Mouse (Mus musculus) forebrain, embryonic 13.5 days (tissue): ENCODE results near the gene Meioc. TPM values are rescaled to one million over a fixed set of nuclear protein-coding genes. Genes with fewer than 3 reads are reported as not detected.
A peak's percentile ranks its signal among the peaks of the same experiment; 100 is the strongest.

ENCODE experiments used
- ATAC-seq: fragments of 200-750 bp; cut with Nextera tagmentation; 2 replicates; pipeline ENCODE4 v1.8.0; 2017
- H3K27ac ChIP-seq: fragments of 300-500 bp; sonication (generic); 2 replicates; pipeline ENCODE4 v1.5.1; 2015; ENCODE audit warnings: inconsistent platforms, mild to moderate bottlenecking, moderate library complexity
- H3K27me3 ChIP-seq: fragments of 300-500 bp; sonication (generic); 2 replicates; pipeline ENCODE4 v1.6.1; 2015; ENCODE audit warnings: mild to moderate bottlenecking, inconsistent platforms
- H3K36me3 ChIP-seq: fragments of 300-500 bp; sonication (generic); 2 replicates; pipeline ENCODE4 v1.6.1; 2015; ENCODE audit warnings: mild to moderate bottlenecking, inconsistent platforms; ENCODE audit not compliant: poor library complexity, severe bottlenecking
- H3K4me1 ChIP-seq: fragments of 300-500 bp; sonication (generic); 2 replicates; pipeline ENCODE4 v1.6.1; 2015; ENCODE audit warnings: inconsistent platforms
- H3K4me2 ChIP-seq: fragments of 300-500 bp; sonication (generic); 2 replicates; pipeline ENCODE4 v1.6.1; 2015; ENCODE audit warnings: inconsistent platforms, mild to moderate bottlenecking, moderate library complexity
- H3K4me3 ChIP-seq: fragments of 300-500 bp; sonication (generic); 2 replicates; pipeline ENCODE4 v1.5.1; 2015; ENCODE audit warnings: mild to moderate bottlenecking, inconsistent platforms
- H3K9ac ChIP-seq: fragments of 300-500 bp; sonication (generic); 2 replicates; pipeline ENCODE4 v1.6.1; 2015; ENCODE audit warnings: mild to moderate bottlenecking, inconsistent platforms
- H3K9me3 ChIP-seq: fragments of 300-500 bp; sonication (generic); replicated peaks from 2 replicates; pipeline ENCODE4 v1.6.1; 2016; ENCODE audit warnings: inconsistent platforms
- WGBS: fragments of 180-500 bp; shearing (Covaris S2); methylation state at CpG from one replicate; pipeline ENCODE4 v1.1.7; 2015; 5-methylcytosine and 5-hydroxymethylcytosine counted together
- polyA plus RNA-seq: library from polyadenylated mRNA; unstranded; fragments of >200 nt; fragmentation: Nextera tagmentation; extraction: Ambion mirVana; gene quantifications from 2 replicates; pipeline ENCODE4 v1.2.1, GENCODE M21; 2015

The Meioc gene
- polyA plus RNA-seq, 1 experiment from 2014 or later, result 0.09 TPM

DNA sequence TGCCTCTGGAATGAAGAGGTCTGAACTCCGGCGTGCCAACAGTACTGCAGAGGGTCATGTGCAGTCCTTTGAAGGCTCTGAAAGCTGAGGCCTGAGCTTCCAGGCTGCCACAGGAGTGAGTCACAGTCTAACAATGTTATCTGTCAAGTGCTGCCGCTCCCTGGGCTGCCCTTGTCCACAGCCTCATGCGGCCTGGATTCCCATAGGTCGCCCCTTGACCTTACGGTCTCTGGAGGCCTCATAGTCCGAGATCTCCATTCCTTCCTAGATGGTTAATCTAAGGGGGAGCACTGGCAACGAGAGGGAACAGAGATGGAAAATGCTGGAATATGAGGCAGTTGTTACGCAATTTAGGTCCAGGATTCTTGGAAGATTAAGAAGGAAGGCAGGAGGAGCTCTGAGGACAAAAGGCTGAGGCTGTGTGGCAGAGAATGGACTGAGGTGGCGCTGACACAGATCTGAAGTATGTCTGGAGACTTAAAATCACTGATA, 19.6 kb upstream of the Meioc start:
- no peak overlapping the region for H3K27ac ChIP-seq
- WGBS, result 73% methylated on average over 10 of the region's 10 CpGs
- H3K4me3 ChIP-seq, result no peak overlapping the region
- ATAC-seq, result no peak
- H3K36me3 ChIP-seq, result no peaks in the 10 kb centered on the region
- H3K9me3 ChIP-seq, result no peaks in the 10 kb centered on the region
- H3K4me2 ChIP-seq, result no peak overlapping the region
- peaks cover 3% of the 10 kb centered on the region for H3K4me1 ChIP-seq
- no peak overlapping the region for H3K9ac ChIP-seq
- no peaks in the 10 kb centered on the region for H3K27me3 ChIP-seq

DNA sequence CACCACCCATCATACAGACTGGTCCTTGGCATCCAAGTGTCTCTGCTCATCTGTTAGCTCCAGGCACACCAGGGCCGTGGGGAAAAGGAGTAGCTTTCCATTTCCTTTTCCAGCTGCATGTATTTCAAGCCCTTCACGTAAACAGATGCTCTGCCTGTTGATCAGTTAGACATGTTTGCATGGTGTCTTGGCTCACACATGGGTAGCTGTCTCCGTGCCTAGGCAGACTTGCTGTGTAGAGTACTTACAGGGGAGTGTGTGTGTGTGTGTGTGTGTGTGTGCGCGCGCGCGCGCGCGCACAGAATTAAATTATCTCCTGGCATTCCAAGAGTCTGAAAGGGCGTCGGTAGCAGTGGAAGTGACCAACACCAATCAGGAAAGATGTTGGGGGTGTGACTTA, 17.3 kb upstream of the Meioc start:
- Histone ChIP-seq H3K4me3 (no peak overlapping the region), H3K4me1 (no peaks in the 10 kb centered on the region), H3K9ac (no peak overlapping the region), H3K9me3 (no peaks in the 10 kb centered on the region), H3K27ac (no peak overlapping the region), H3K4me2 (no peak overlapping the region), H3K27me3 (no peaks in the 10 kb centered on the region), H3K36me3 (no peaks in the 10 kb centered on the region)
- WGBS, result 86% methylated on average over 13 of the region's 13 CpGs
- no peak for ATAC-seq

DNA sequence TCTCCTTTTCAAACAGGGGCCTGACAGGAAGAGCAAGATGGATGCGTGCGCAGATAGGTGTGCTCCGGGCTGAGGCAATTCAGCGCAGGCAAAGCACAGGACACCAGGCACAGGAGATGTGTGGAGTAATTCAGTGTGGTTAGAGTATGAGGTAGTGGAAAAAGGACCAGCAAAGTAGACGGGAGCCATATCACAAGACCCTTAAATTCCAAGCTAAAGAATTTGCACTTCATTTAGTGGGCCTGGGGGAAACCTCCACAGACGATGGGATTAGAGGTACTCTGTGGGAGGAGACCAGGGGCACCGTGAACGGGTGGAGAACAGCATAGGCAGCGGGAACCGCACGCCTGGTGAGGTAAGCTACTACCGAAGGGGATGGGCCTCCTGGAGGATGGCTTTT, 15.6 kb upstream of the Meioc start:
- Histone ChIP-seq H3K9me3 (no peaks in the 10 kb centered on the region), H3K4me2 (no peak overlapping the region), H3K27ac (no peak overlapping the region), H3K27me3 (no peaks in the 10 kb centered on the region), H3K9ac (no peak overlapping the region), H3K36me3 (no peaks in the 10 kb centered on the region), H3K4me3 (no peak overlapping the region), H3K4me1 (no peaks in the 10 kb centered on the region)
- ATAC-seq, result no peak
- 68% methylated on average over 12 of the region's 12 CpGs for WGBS

DNA sequence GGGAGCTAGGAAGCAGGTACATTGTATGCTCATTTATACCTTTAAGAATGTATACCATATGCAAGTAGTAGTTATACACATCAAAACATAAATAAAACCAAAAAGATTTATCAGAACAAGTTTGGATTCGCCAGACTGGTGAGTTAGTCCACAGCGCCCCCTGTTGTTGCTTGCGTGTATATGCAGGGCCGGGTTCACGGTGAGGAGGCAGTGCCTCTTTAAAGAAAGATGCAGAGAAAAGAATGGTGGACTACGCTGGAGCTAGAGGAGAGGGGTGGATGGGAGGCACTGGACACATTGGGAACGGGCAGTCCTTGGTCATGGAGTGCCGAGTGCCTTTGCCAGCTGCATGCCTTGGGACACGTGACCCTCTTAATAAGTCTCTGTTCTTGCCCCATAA, 12.1 kb upstream of the Meioc start:
- Histone ChIP-seq H3K4me3 (no peak overlapping the region), H3K27me3 (no peaks in the 10 kb centered on the region), H3K9ac (no peak overlapping the region), H3K4me1 (no peaks in the 10 kb centered on the region), H3K9me3 (no peaks in the 10 kb centered on the region), H3K4me2 (no peak overlapping the region), H3K27ac (no peak overlapping the region), H3K36me3 (no peaks in the 10 kb centered on the region)
- ATAC-seq, result 0 out of 2 replicates have a peak, but pooled peaks have one; percentile 24
- 3% methylated on average over 9 of the region's 9 CpGs for WGBS

DNA sequence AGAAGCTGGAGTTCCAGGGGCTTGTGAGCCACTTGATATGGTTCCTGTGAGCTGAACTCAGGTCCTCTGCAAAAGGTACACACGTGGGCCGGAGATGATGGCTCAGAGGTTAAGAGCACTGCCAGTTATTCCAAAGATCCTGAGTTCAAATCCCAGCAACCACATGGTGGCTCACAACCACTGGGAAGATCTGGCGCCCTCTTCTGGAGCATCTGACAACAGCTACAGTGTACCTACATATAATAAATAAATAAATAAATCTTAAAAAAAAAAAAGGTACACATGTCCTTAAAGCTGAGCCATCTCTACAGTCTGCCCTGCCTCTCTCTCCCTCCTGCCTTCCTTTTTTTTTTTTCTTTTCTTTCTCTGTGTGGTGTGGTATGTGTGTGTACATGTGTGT, 10.7 kb upstream of the Meioc start:
- no peak for ATAC-seq
- Histone ChIP-seq H3K9me3 (no peaks in the 10 kb centered on the region), H3K27ac (no peak overlapping the region), H3K4me2 (no peak overlapping the region), H3K4me1 (no peaks in the 10 kb centered on the region), H3K9ac (no peak overlapping the region), H3K36me3 (no peaks in the 10 kb centered on the region), H3K27me3 (no peaks in the 10 kb centered on the region), H3K4me3 (no peak overlapping the region)
- WGBS, result 67% methylated on average over 3 of the region's 3 CpGs

DNA sequence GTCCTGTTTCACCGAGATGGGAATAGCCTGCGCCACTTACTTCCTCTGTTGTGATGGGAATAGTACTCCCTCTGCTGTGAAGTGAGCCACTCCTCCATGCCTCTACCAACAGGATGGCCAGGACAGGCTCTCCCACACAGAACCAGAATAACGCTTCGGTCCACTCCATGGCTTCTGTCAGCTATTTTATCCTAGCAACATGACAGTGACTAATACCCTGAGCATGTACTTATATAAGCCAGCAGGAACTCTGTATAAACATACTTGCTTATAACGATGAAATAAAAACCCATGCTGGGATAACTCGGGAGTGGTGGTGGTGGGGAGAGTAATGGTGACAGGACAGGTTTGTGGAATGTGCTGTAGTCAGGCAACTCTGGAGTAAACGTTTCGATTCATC, 7.6 kb upstream of the Meioc start:
- H3K9ac ChIP-seq, result no peak overlapping the region
- no peaks in the 10 kb centered on the region for H3K27me3 ChIP-seq
- no peak overlapping the region for H3K27ac ChIP-seq
- H3K9me3 ChIP-seq, result no peaks in the 10 kb centered on the region
- H3K4me2 ChIP-seq, result no peak overlapping the region
- H3K36me3 ChIP-seq, result no peaks in the 10 kb centered on the region
- H3K4me3 ChIP-seq, result no peak overlapping the region
- no peak for ATAC-seq
- no peaks in the 10 kb centered on the region for H3K4me1 ChIP-seq
- WGBS, result 79% methylated on average over 8 of the region's 8 CpGs

DNA sequence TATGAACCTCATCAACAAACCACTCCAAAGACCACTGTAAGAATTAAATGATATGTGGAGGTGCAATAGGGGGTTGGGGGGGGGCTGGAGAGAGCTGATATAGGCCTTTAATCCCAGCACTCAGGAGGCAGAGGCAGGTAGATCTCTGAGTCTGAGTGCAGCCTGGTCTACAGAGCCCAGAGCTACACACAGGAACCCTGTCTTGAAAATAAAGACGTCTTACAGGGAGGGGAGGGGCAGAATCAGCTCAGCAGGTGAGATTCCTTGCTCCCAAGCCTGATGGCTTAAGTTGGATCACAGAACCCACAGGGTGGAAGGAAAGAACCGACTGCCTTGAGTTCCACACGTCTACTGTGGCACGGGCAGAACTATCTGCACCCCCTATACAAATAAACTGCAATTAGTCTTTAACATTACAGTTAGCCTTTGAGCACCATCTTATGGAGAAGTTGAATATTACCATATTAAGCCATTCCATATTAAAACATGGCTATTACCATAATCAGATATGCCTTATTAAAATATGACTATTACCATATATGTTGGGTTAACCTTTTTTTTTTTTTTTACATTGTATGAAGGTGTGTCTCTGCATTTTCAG, 7.1 kb upstream of the Meioc start:
- no peak overlapping the region for H3K4me3 ChIP-seq
- no peaks in the 10 kb centered on the region for H3K27me3 ChIP-seq
- H3K27ac ChIP-seq, result no peak overlapping the region
- H3K9ac ChIP-seq, result no peak overlapping the region
- H3K4me1 ChIP-seq, result no peaks in the 10 kb centered on the region
- H3K9me3 ChIP-seq, result no peaks in the 10 kb centered on the region
- no peaks in the 10 kb centered on the region for H3K36me3 ChIP-seq
- 16% methylated on average over 4 of the region's 4 CpGs for WGBS
- ATAC-seq, result no peak
- H3K4me2 ChIP-seq, result no peak overlapping the region

DNA sequence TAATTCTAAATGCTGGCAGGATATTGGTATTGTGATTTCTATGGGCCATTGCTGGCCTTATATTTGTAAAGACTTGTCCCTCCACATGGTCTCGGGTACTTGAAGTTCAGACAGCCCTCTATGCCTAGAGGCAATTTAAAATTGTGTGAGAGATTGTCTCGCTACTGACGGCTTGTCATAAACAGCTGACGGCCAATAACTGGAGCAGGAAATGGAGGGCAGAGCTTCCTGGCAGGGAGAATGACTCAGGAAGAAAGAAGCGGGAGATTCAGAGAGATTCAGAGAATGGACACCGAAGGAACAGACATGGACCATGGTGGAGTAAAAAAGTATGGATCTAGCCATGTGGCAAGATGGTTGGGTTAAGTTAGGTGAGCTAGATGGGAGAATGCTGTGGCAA, 6.6 kb upstream of the Meioc start:
- H3K4me3 ChIP-seq, result no peak overlapping the region
- no peaks in the 10 kb centered on the region for H3K36me3 ChIP-seq
- no peaks in the 10 kb centered on the region for H3K9me3 ChIP-seq
- no peak overlapping the region for H3K4me2 ChIP-seq
- WGBS, result 84% methylated on average over 6 of the region's 6 CpGs
- H3K9ac ChIP-seq, result no peak overlapping the region
- no peaks in the 10 kb centered on the region for H3K27me3 ChIP-seq
- ATAC-seq, result no peak
- no peaks in the 10 kb centered on the region for H3K4me1 ChIP-seq
- H3K27ac ChIP-seq, result no peak overlapping the region

DNA sequence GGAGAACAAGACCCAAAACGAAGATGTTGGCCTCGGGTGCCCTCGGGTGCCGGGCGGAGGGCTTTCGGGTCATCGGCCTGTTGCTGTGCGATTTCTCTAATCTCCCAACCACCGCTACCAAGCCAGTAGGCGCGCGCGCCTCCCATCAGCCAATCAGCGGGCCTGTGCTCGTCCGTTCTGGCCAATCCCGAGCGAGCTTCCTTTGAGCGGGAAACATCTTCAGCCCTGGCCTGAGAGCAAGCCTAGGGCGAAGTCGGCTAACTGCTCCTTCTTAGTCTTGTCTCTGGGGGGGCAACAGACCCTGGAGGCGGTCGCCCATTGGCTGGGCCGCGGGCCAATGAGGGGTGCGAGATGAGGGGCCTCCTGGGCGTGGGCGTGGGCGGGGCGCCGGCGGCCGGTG, 1.6 kb downstream of the Meioc start:
- WGBS, result 61% methylated on average over 33 of the region's 33 CpGs
- Histone ChIP-seq H3K4me2 (peak overlapping the region; percentile 16), H3K9ac (no peak overlapping the region), H3K4me1 (no peaks in the 10 kb centered on the region), H3K27me3 (peaks cover 23% of the 10 kb centered on the region), H3K4me3 (peak overlapping the region; percentile 3; the same call in 1 of the 2 replicates), H3K36me3 (no peaks in the 10 kb centered on the region), H3K27ac (no peak overlapping the region), H3K9me3 (peaks cover 11% of the 10 kb centered on the region)
- no peak for ATAC-seq

DNA sequence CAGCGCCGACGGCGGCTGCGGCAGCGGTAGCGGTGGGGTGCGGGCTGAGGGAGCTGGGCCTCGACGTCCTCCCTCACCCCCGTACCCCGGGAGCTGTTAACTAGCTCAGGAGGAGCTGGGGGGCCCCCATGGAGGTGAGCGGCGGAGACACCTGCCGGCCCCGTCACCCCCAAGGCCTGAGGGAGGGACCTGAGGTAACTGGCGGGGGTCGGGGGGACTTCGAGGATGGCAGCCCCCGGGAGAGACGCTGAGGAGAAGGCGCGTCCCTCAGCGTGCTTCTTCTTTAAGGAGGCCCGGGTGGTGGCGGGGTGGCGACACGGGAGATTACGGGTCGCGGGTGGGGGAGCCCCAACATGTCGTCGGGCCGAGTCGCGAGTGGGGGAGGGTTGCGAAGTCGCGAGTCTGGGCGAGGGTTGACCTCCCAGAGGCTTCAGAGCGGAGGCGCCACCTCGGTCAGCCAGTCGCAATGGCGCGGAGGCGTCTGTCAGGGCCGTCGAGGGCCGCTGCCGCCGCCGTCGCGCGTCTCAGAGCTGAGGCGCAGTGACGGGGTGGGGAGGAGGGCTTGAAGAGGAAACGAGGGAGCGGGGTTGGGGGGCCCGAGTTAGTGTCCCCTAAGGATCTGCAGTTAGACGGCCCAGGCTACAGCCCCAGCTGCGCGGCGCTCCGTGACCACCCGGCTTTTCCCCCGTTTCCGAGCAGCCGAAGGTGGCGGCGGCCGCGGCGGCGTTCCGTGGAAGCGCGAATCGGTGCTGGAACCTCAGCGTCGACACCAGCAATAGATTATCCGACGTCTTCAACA, 2.3 kb downstream of the Meioc start:
- no peaks in the 10 kb centered on the region for H3K36me3 ChIP-seq
- peaks cover 11% of the 10 kb centered on the region for H3K9me3 ChIP-seq
- H3K4me2 ChIP-seq, result peak overlapping the region; percentile 16; the same call in 1 of the 2 replicates
- peaks cover 23% of the 10 kb centered on the region for H3K27me3 ChIP-seq
- no peak overlapping the region for H3K9ac ChIP-seq
- ATAC-seq, result no peak
- H3K4me3 ChIP-seq, result peak overlapping the region; percentile 3; the same call in 1 of the 2 replicates
- no peaks in the 10 kb centered on the region for H3K4me1 ChIP-seq
- 54% methylated on average over 74 of the region's 84 CpGs for WGBS
- H3K27ac ChIP-seq, result no peak overlapping the region

DNA sequence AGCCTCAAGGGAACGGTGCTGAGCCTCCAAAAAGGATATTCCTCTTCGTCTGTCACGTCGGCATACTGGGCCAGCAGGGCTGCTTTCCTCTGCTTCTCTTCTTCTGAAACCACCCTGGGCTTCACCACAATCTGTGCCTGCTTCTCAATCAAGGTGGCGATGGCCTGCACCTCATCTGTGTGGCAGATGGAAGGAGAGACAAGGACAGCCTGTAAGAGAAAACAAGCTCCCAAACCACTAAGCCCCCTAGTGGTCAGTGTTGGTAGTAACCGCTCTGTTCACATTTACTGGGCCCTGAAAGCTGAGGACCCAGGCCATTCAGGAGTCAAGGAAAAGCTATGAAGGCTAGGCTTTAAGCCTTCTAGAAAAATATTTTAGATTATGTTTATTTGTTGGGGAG, 26.6 kb downstream of the Meioc start:
- Histone ChIP-seq H3K27ac (peak overlapping the region; percentile 14; the same call in 1 of the 2 replicates), H3K9me3 (no peaks in the 10 kb centered on the region), H3K36me3 (peaks cover 47% of the 10 kb centered on the region), H3K4me3 (no peak overlapping the region), H3K4me2 (no peak overlapping the region), H3K9ac (0 out of 2 replicates have a peak overlapping the region, but pooled peaks have one; percentile 23), H3K27me3 (no peaks in the 10 kb centered on the region), H3K4me1 (no peaks in the 10 kb centered on the region)
- ATAC-seq, result 0 out of 2 replicates have a peak, but pooled peaks have one; percentile 33
- WGBS, result 69% methylated on average over 6 of the region's 6 CpGs

DNA sequence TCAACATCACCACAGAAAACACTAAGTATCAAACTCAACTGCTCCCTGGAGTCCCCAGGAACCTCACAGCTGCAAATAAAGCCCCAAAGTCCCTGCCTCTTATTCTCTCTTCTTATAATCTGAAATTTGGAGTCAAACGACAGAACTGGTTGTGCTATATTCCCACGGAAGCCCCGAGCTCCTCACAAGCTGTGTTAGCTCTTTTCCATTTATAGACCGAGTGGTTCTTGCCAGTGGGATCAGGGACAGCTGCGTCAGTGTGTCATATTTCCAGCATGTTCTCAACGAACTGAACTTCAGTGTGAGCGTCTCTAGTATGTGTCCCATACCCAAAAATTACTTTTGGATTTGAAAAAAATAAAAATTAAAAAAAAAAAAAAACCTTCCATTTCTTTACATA, 31.8 kb downstream of the Meioc start:
- H3K36me3 ChIP-seq, result peaks cover 21% of the 10 kb centered on the region
- no peak overlapping the region for H3K4me2 ChIP-seq
- peaks cover 20% of the 10 kb centered on the region for H3K4me1 ChIP-seq
- H3K9me3 ChIP-seq, result no peaks in the 10 kb centered on the region
- no peak overlapping the region for H3K4me3 ChIP-seq
- H3K9ac ChIP-seq, result no peak overlapping the region
- no peaks in the 10 kb centered on the region for H3K27me3 ChIP-seq
- no peak overlapping the region for H3K27ac ChIP-seq
- 96% methylated on average over 7 of the region's 7 CpGs for WGBS
- ATAC-seq, result no peak
